Mouse (Mus musculus): ENCODE results near the gene Ptpn3.

DNA sequence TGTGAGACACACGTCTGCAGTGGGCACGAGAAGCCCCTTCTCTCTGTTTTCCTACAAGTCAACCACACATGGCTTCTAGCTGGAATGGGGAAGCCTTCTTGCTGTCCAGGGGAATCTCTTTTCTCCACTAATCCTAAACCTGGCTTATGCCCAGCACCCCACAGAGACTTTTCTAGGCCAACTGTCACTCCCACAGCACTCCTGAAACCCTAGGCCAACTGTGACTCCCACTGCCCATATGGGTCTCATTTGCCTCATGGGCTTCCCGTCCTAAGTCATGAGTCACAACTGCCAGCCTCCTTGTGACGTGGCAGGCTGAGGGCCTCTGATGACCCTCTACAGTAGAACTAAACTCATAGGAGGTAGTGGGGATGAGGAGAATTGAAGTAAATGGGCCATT, 44.9 kb downstream of the Ptpn3 start:
- TF ChIP-seq CTCF (conservative IDR thresholded peaks at IDR 0.05; ENCODE audit: low read length) (no peak), POU5F1 (IDR thresholded peaks at IDR 0.05; ENCODE audit: borderline replicate concordance, low read length) (no peak)

Data from E14TG2a.4 (cell line).